Mouse (Mus musculus): ENCODE results near the gene Rapgef2.
"Not testable (repeated sequence)": the region's sequence is repeated elsewhere in the genome, so short reads cannot be mapped to it uniquely, and the experiment has no call there.

Gene Rapgef2

GRCm38 (mm10) chr3:79086282-79086681, 200.0 kb downstream of the Rapgef2 start:
- no peak for DNase-seq

DNA sequence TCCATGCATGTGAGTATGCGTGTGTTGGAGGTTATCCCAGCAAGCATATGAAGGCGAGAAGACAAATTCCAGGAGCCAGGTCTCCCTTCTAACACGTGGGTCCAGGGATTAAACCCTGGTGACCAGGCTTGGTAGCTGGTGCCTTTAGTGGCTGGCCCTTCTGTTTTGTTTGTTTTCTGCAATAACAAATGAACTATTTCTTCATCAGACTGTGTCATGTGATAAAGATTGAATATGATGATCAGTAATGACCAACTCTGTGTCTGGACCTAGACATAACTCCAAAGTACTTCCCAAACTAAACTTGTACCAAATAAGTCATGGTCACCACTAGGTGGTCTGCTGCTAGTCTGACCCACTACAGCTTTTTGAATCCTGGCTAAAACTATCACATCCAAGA, 202.4 kb downstream of the Rapgef2 start:
- no peak for DNase-seq

- DNase-seq = no peak
These were observed 203.3 kb downstream of the Rapgef2 start for GRCm38 (mm10) chr3:79083030-79083429.

DNA sequence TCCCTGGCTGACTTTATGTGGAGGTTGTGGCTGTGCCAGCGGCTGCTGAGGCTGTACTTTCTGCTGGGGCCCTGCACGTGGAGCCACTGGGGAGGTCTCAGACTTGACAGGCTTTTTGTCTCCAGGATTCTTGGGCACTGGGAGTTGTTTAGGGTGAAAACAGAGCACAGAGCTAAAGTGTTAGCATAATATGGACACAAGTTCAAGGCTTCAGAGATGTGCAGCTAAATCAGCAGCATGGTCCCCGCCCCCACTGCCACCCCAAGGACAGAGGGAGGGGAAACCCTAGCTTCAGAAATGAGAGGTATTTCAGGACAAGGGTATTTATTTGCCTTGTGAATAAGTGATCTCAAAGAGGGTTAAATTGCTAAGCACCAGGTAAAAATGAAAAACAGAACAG, 207.2 kb downstream of the Rapgef2 start:
- DNase-seq = no peak

DNA sequence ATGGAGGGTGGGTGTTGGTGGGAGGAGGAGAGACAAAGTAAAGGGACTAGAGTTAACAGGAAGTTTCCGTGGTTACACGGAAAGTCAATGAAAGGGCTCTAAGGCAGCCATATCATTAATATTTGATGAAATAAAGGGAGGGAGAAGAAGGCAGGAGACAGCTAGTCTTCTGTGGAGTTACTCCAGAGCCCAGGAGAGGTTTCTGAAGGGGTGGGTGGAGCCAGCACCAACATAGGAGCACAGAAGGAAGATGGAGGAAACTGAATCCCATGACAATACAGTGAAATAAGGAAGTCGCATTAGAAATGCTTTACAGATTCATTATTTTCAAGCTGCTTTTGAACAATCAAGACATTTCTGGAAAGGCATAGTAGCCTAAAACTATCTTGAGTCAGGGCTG, 211.3 kb downstream of the Rapgef2 start:
- DNase-seq = no peak

DNA sequence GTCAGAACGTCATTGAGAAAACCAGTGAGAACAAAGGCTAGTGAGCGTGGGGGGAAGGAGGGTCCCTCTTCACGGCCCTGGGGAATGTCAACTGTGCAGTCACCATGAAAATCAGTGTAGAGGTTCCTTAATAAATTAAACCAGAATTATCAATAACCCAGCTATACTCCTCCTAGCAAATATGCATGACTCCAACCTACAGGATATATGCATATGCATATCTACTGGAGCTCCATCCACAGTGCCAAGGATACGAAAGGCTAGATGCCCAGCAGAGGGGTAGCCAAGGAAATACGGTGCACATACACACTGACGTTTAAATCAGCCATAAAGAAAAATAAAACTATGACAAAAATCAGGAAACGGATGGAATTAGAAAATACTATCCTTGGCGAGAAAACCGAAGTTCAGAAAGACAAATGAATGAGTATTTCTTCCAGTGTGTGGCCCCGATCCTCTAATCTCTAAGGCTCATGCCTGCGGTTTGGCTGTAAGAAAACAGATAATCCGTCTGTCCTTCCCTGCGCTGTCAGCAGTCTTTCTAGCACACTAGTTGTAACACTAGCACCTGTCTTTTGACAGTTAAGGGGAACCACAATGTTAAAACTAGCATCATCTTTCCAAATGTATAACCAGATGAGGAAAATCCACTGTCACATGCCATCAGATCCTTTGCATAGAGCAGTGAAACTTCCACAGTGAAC, 212.6 kb downstream of the Rapgef2 start:
- no peak for DNase-seq

- no peak for DNase-seq
These were observed 214.8 kb downstream of the Rapgef2 start for GRCm38 (mm10) chr3:79071561-79071960.

GRCm38 (mm10) chr3:79069891-79070290, 216.4 kb downstream of the Rapgef2 start:
- peak; percentile 68 to 73 for DNase-seq

GRCm38 (mm10) chr3:79068976-79069375, 217.3 kb downstream of the Rapgef2 start:
- peak in 1 of 2 experiments; percentile 13 for DNase-seq

- DNase-seq = peak; percentile 56 to 65
These were observed 219.8 kb downstream of the Rapgef2 start for GRCm38 (mm10) chr3:79066455-79067055.

DNA sequence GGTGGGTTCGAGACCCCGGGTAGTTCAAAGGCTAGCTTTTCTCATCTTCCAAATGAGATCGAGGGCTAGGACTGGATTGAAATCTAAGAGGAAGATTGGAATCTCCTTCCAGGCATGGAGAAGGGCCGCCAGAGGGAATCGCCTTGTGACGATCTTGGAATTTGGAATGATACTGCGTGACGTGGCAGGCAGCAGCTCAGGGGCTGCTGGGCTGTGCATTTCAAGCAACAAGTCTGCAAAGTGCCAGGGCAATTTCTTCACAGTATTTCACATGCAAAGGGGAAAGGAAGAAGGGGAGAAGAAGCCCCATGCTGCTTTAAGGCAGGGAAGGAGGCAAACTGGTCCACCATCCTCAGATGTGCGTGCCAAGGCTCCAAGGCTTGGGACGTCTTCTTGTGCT, 222.2 kb downstream of the Rapgef2 start:
- no peak for DNase-seq

DNA sequence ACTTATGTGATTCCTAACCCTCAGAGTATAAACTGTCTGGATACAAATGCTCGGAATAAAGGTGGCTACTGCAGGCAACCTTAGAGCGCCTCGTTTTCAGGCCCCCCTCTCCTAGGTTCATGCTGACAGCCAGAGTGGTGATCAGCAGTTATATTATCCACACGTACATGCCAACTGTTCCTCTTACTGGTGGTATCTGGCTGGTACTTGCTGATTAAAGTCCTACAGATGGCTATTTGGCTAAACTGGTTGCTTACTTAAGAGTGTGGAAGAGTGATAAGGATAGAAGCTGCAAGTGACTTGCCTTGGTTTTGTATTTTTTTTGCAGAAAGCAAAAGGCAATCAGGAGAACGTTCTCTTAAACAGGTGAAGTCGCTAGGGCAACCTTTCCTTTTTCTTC, 224.9 kb downstream of the Rapgef2 start:
- no peak for DNase-seq

DNA sequence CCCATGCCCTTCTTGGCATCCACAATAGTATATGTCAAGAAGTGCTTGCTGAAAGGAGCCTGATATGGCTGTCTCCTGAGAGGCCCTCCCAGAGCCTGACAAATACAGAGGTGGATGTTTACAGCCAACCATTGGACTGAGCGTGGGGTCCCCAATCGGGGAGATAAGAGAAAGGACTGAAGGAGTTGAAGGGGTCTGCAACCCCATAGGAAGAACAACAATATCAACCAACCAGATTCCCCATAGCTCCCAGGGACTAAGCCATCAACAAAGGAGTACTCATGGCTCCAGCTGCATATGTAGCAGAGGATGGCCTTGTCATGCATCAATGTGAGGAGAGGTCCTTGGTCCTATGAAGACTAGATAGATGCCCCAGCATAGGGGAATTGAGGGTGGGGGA, 227.8 kb downstream of the Rapgef2 start:
- DNase-seq = not testable (repeated sequence)

GRCm38 (mm10) chr3:79045251-79045650, 241.1 kb downstream of the Rapgef2 start:
- DNase-seq = no peak

DNA sequence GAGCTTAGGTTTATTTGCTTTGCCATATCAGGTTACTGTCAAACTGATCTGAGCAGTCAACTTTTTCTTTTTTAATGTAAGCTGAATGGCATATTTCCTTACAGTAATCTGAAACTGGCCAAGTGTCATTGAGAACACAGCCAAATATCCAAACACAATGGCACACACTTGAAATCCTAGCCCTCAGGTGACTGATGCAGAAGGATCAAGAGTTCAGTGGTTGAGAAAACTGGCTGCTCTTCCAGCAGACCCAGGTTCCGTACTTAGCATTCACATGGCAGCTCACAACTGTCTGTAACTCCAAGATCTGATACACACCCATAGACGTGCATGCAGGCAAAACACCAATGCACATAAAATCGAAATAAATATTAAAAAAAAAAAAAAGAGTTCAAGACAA, 243.3 kb downstream of the Rapgef2 start:
- DNase-seq = no peak

DNA sequence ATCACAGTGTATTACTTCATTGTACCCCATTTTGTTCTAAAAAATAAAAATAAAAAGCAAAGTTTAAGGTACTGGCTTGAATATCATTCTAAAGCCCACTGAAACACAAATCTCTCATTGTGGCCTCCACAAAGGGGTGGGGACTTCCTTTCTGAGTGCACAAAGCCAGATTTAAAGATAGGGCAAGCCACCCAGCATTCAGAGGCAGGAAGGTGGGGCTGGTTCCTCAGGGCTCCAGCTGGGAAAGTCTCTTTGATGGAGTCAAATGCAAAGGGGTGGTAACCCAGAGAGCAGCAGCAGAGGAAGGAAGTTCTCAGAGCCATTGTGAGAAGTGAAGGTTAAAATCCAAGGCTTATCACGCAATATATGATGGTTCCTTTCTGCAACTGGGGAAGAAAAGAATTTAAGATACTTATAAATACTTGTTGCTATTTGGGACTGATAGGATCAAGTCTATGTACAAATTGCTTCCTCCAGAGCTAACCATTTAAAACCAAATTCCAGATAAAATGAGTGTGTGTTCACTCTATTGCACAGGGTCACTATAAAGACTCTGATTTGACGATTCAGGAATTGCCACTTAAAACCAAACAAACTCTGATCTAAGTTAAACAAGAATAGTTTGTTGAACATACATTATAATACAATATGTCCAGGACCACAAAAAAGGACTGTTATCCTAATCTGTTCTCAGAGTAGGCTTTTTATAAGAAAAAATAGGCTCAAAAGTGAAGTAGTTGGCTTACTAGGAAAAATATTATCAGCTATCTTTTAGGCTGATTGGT, 246.5 kb downstream of the Rapgef2 start:
- DNase-seq = no peak

GRCm38 (mm10) chr3:79039008-79039407, 247.3 kb downstream of the Rapgef2 start:
- DNase-seq = no peak

- no peak for DNase-seq
These were observed 251.9 kb downstream of the Rapgef2 start for GRCm38 (mm10) chr3:79034457-79034856.

DNA sequence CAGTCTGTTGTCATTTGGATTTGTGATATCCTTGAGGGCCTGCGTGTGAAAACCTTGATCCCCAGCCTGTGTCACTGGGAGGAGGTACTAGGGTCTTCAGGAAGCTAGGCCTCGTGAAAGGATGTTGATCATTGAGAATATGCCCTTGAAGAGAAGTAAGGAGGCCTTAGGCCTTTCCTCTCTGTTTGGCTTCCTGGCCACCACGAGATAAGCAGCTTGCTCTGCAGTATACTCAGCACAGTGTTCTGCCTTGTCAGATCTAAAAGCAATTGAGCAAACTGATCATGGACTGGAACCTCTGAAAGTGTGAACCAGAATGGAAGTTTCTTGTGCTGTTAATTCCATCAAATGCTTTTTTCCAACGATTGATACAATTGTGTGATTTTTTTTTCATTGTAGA, 255.5 kb downstream of the Rapgef2 start:
- no peak for DNase-seq

DNA sequence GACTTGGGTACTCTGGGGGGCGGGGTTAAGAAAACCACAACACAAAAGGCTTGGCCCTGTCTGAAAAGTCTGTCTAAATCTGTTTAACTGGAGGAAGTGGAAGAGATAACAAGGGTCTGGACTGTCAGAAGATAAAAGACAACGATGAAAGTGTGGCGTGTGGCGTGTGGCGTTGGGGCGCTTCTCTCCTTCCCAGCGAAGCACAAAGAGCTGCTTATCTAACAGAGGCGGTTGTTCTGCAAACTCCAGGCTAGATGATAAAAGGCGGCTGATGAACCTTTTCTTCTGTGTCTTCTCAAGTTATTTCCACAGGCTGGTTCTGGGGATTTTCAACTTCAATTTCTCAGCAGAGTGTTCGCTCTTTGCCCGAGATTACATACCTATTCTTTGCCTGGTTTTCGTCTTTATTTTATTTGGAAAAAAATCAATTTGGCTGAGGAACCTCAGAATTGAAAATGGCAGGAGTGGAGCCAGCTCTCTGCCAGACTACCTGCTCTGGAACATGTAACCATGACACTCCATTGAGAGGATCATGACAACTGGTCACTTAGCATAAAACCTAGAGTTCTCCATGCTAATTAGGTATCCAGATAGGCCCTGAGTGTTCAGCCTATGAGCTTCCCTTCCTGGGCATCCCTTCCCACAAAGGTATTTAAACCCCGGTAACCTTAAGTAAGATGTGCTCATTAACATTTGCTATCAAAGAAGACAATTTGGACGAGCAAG, 258.0 kb downstream of the Rapgef2 start:
- no peak for DNase-seq

DNA sequence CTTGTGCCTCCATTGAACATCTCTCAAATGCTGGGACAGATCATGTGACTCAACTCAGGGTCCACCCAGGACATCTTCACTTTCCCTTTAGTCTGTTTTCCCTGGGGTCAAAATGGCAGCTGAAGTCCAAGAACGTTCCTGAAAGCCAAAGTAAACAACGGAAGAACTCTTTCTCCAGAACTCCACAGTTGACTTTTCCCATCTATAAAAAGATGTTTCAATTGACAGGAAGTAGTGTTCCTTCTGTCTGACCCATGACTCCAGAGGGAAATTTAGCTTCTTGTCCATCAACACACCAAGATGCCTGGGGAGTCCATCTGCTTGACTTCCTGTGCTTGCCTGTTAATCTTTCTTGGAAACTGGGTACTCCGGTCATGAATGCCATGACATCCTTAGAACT, 260.3 kb downstream of the Rapgef2 start:
- DNase-seq = no peak

DNA sequence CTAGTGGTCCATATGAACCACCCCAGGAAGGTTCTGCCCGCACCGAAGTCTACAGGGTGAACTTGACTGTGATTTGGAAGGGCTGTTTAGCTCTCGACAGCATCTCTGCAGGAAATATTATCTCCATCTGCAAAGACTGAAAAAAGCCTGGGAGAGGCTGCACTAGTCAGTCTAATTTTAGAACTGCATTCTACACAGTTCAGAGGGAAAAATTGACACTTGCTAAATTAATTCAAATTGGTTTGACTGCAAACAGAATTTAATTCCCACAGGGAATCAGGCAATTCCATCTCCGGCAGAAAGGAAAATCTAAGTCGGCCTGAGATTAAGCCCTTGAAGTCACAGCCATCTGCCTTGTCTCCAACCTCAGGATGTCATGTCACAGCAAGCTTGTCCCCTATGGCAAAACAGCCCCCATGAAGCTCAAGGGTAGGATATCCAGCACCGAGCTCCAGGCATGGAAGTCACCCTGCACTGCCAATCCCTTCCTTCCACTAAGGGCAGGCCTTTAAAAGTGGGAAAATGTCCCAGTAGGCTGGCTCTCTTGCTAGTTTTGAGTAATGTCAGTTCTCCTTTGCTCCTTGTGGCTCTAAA, 262.5 kb downstream of the Rapgef2 start:
- peak; percentile 10 to 30 for DNase-seq

- no peak for DNase-seq
These were observed 263.6 kb downstream of the Rapgef2 start for GRCm38 (mm10) chr3:79022690-79023089.
